Mouse (Mus musculus) liver (tissue): ENCODE results near the gene Npc1l1.
A peak's percentile ranks its signal among the peaks of the same experiment; 100 is the strongest.

Source experiments
- DNase-seq: peaks from one replicate; pipeline ENCODE4 v3.0.0-alpha.2; 2020; ENCODE audit warnings: mixed read lengths

Npc1l1 gene

GRCm38 (mm10) chr11:6200570-6200969 is 29.4 kb downstream of the Npc1l1 start:
- DNase-seq, result no peak

GRCm38 (mm10) chr11:6200087-6200569 is 29.8 kb downstream of the Npc1l1 start, which contains the start of gene Nudcd3:
TSS of gene Nudcd3 (minus strand) at chr11:6200415.
- peak; percentile 86 for DNase-seq

GRCm38 (mm10) chr11:6199410-6200086 is 30.4 kb downstream of the Npc1l1 start, which contains the start of gene A730071L15Rik:
TSS of gene A730071L15Rik (plus strand) at chr11:6200029.
- DNase-seq, result no peak

- no peak for DNase-seq
These were observed 31.5 kb downstream of the Npc1l1 start for GRCm38 (mm10) chr11:6198449-6198848.

DNA sequence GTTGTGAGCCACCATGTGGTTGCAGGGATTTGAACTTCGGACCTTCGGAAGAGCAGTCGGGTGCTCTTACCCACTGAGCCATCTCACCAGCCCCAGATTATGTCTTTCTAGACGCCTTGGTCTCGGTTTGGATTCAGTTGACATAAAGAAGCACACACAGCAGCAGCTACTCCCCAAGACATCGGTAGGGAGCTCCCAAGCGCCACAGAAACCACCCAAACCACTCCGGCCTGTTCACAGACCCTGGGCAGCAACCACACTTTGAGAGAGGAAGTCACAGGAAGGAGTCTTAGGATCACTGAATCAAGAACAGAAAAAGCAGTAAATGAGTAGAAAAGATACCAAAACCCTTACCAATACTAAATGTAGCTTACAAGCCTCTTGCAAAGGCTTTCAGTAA is 33.2 kb downstream of the Npc1l1 start:
- no peak for DNase-seq

GRCm38 (mm10) chr11:6187878-6188277 is 42.1 kb downstream of the Npc1l1 start:
- peak; percentile 74 for DNase-seq

GRCm38 (mm10) chr11:6187399-6187798 is 42.5 kb downstream of the Npc1l1 start:
- DNase-seq, result no peak

- peak; percentile 20 for DNase-seq
These were observed 45.6 kb downstream of the Npc1l1 start for GRCm38 (mm10) chr11:6184202-6184935.

- no peak for DNase-seq
These were observed 46.7 kb downstream of the Npc1l1 start for GRCm38 (mm10) chr11:6183246-6183645.

- DNase-seq, result no peak
These were observed 49.0 kb downstream of the Npc1l1 start for GRCm38 (mm10) chr11:6180811-6181399.

GRCm38 (mm10) chr11:6179194-6179593 is 50.7 kb downstream of the Npc1l1 start:
- DNase-seq, result no peak

DNA sequence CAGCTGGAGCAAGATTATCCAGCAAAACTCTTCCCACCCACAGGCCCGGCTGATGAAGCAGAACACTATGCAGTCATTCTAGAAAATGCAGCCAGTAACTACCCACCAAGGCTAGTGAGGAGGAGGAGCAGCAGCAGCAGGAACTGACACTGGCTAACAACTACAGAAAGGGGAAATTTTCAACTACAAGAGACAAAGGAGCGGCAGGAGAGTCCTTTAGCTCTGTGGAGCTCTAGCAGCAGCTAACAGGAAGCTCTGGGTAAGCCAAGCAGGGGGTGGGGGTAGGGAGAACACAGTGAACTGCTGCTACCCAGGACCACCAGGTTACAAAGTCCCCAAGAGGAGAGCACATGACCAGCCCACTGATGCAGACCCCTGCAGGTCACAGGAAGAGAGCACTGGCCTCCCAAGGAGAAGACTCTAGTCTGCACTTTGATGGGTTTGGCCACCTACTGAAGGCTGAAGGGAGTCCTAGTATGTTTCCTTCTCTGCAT is 51.2 kb downstream of the Npc1l1 start:
- DNase-seq, result no peak

GRCm38 (mm10) chr11:6177781-6178420 is 52.0 kb downstream of the Npc1l1 start:
- DNase-seq, result no peak

DNA sequence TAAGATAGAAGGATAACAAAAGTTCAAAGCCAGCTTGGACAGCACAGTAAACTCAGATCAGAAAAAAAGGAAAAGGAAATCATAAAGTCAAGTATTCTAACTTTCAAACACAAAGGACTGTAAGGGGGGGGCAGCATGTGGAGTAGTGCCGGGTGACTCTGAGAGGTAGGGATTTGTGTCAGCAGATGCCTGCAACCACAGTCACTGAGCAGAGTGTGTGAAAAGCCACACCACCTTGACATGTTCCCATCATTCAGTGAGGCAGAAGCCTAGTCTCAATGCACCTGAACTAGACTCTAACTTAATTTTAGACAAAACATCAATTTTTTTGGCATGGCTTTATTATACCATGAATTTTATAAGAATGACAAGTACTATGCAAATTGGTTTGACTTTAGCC is 54.4 kb downstream of the Npc1l1 start:
- no peak for DNase-seq

DNA sequence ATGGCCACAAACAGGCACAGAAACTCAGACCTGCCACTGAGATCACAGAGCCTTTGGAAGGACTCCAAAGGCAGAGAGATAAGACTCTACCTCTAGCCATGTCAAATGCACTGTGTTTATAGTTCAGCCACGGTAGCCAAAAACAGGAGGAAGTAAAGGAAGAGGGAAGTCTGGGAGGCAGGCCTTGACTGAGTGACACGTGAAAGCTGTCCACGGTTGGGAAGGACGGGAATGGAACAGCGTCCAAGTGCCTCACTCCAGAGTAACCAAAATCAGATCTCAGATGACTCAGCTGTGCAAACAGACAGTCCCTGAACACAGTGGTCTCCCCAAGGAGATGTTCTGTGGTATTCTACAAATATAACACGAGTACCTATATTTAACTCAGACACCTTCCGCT is 55.2 kb downstream of the Npc1l1 start:
- DNase-seq, result no peak

DNA sequence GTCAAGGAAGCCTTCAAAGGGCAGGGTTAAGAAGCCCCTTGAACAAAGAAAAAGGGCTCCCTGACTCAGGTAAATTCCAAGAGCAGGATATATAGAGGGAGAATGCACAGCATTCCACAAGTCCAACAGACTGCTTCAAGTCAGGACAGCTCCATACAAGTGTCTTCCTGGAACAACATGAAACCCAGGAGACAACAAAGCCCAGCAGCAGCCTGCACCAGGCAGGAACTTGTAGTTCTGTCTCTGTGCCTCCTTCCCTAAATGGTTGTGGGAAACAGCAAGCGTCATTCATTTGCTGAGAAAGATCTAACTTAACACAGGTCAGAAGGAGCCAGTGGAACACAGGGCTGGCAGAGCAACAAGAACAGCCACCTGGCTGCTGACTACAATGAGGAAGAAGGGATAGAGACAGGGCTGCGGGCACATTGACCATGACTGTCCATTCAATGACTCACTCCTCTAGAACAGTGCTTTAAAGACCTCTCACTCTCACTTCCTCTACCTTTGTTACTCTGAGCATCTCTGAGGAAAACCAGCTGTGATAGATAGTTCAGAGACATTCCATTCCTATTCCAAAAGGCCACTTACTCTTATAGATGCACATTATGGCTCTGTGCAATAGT is 60.8 kb downstream of the Npc1l1 start:
- DNase-seq, result no peak

DNA sequence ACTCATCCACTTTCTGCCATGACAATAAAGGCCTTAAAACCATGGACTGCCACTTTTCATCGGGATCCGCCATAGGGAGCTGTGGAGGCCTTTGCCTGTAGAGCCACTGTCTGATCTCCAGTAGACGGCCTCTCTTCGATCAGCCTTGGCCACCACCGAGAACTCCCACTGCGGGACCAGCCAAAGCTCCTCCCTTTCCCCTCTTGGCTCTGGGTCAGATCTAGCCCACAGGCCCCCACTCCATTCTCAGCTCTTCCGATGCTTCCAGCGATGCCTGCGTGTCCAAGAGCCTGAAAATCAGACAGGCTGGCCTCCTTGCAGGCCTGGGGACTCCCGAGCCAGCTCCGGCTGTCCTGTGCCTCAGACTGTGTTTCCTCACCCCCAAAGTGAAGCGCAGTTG is 63.6 kb downstream of the Npc1l1 start:
- no peak for DNase-seq

- no peak for DNase-seq
These were observed 64.4 kb downstream of the Npc1l1 start for GRCm38 (mm10) chr11:6165391-6166081.

DNA sequence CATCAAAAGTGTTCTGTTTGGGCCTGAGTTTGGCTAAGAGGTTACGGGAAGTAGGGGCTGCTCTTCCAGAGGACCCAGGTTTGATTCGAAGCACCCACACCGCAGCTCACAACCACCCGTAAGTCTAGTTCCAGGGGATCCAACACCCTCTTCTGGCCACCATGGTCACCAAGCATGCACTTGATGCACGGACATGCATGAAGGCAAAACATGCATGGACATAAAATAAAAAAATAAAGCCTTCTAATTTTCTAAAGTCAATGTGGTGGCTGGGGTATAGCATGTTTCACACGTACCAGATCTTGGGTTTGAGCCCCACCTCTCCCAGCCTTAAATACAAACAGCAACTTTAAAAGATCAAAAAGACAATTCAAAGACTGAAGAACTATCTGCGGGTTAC is 65.2 kb downstream of the Npc1l1 start:
- DNase-seq, result no peak

GRCm38 (mm10) chr11:6163706-6164105 is 66.2 kb downstream of the Npc1l1 start:
- DNase-seq, result no peak

DNA sequence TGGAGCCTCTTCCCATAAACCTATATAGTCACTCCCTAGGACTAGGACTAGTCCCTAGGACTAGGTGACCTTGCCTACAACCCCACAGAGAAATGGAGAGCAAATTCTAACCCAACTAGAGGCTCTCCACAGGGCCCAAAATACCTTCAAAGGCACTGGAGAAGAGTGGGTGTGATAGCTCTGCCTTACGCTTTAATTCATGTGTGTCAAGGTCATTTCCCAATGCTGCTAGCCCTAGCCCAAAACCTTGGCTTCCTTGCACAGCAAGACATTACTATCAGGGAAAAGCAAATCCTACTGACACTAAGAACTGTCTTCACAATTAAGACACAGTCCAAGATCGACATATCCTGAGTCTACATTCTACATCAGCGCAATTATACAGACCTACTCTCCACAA is 66.9 kb downstream of the Npc1l1 start:
- no peak for DNase-seq

DNA sequence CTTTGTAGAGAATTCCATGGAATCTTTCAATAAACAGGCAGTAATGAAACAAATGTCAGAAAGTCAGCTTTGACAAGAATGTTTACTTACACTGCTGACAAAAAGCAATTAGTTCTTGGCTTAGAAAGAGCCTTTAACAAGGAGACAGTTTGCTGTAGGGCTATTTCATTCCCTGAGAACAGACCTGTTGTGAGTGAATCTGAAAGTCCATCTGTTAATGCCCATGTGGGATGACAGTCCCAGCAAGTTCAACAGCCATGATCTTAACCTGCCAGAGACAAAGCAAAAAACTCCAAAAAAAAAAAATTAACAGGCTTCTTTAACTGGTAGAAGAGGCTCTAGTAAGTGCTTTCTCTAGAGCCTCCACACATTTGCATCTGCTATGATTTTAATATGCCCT is 68.4 kb downstream of the Npc1l1 start:
- DNase-seq, result no peak
